Mouse (Mus musculus) MEL (cell line): Measurements from ENCODE around the gene Mettl1.

Source experiments
- CTCF ChIP-seq, 3 experiments: IDR thresholded peaks in 2 of 3; conservative IDR thresholded peaks in 1 of 3; 2 replicates each; pipeline ENCODE4 v1.5.1; 2011 to 2012; ENCODE audit warnings: low read length in 3 of 3, low read depth in 2 of 3, mild to moderate bottlenecking in 2 of 3, improper control_type of control experiment in 1 of 3, inconsistent platforms in 1 of 3, mixed read lengths in 1 of 3, moderate library complexity in 1 of 3; ENCODE audit not compliant: control insufficient read depth in 1 of 3, insufficient read depth in 1 of 3, poor library complexity in 1 of 3, severe bottlenecking in 1 of 3
- MAZ ChIP-seq: IDR thresholded peaks from 2 replicates; pipeline ENCODE4 v1.6.1; 2012; ENCODE audit warnings: low read depth, mild to moderate bottlenecking, inconsistent platforms, low read length, improper control_type of control experiment
- POLR2A ChIP-seq, 2 experiments: IDR thresholded peaks; 2 replicates each; pipeline ENCODE4 v1.6.1; 2011 to 2012; ENCODE audit warnings: low read length in 2 of 2, mild to moderate bottlenecking in 2 of 2, control low read depth in 1 of 2, improper control_type of control experiment in 1 of 2, low read depth in 1 of 2, moderate library complexity in 1 of 2; ENCODE audit not compliant: control insufficient read depth in 1 of 2, insufficient read depth in 1 of 2, poor library complexity in 1 of 2
- USF1 ChIP-seq: IDR thresholded peaks from 2 replicates; pipeline ENCODE4 v1.6.1; 2014; ENCODE audit warnings: low read depth, mild to moderate bottlenecking, inconsistent platforms, low read length, improper control_type of control experiment, moderate library complexity

DNA sequence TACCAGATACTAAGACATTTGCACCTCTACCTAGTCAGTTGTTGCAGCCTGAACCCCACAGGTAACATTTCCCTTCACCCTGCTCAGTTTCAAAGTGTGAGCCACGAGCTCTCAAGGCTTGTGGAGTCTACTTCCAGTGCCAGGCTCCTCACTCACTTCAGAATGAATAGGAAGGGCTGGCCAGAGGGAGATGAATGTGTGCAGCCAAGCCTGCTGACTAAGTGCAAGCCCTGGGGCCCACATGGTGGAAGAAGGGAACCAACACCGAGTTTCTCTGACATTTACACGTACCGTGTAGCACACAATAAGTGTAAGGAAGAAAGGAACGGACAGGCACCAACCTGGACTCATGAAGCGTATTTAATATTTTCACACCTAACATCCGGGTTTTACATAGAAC, 37.4 kb upstream of the Mettl1 start:
- TF ChIP-seq CTCF (IDR thresholded peaks at IDR 0.05 in 2 of 3, conservative IDR thresholded peaks at IDR 0.05 in 1 of 3; ENCODE audit: control insufficient read depth in 1 of 3, insufficient read depth in 1 of 3, low read depth in 2 of 3, low read length in 3 of 3, poor library complexity in 1 of 3, severe bottlenecking in 1 of 3) (no peak), MAZ (no peak), USF1 (no peak), POLR2A (IDR thresholded peaks at IDR 0.05; ENCODE audit: control insufficient read depth in 1 of 2, insufficient read depth in 1 of 2, low read depth in 1 of 2, low read length in 2 of 2, poor library complexity in 1 of 2) (no peak)
